Mouse (Mus musculus): ENCODE measurements around the gene Tmprss2. TPM values are rescaled to one million over a fixed set of nuclear protein-coding genes. Genes with fewer than 3 reads are reported as not detected.
"Not testable (repeated sequence)": the region's sequence is repeated elsewhere in the genome, so short reads cannot be mapped to it uniquely, and the experiment has no call there.

Gene Tmprss2
- polyA plus RNA-seq, 1 experiment from 2014 or later = 0.55 TPM

- no peaks in the 10 kb centered on the region for H3K36me3 ChIP-seq (replicated peaks)
- peaks cover 15% of the 10 kb centered on the region for H3K4me1 ChIP-seq
- no peak overlapping the region for H3K4me3 ChIP-seq
- H3K27ac ChIP-seq (replicated peaks) = no peak overlapping the region
- peaks cover 72% of the 10 kb centered on the region for H3K27me3 ChIP-seq (replicated peaks; ENCODE audit: low read depth, poor library complexity, severe bottlenecking)
- H3K9me3 ChIP-seq = no peaks in the 10 kb centered on the region
- WGBS = 72% methylated on average over 2 of the region's 2 CpGs
- no peak for DNase-seq (ENCODE audit: low spot score)
These were observed 1.3 kb downstream of the Tmprss2 start for GRCm38 (mm10) chr16:97609676-97610075.

GRCm38 (mm10) chr16:97607956-97608355 is 3.0 kb downstream of the Tmprss2 start:
- Histone ChIP-seq H3K36me3 (replicated peaks) (no peaks in the 10 kb centered on the region), H3K27me3 (replicated peaks; ENCODE audit: low read depth, poor library complexity, severe bottlenecking) (peaks cover 60% of the 10 kb centered on the region), H3K4me1 (peaks cover 15% of the 10 kb centered on the region), H3K4me3 (no peak overlapping the region), H3K9me3 (no peaks in the 10 kb centered on the region), H3K27ac (replicated peaks) (no peak overlapping the region)
- no peak for DNase-seq (ENCODE audit: low spot score)
- 91% methylated on average over 1 of the region's 1 CpGs for WGBS

- 75% methylated on average over 2 of the region's 2 CpGs for WGBS
- Histone ChIP-seq H3K9me3 (no peaks in the 10 kb centered on the region), H3K4me3 (no peak overlapping the region), H3K4me1 (peaks cover 15% of the 10 kb centered on the region), H3K27me3 (replicated peaks; ENCODE audit: low read depth, poor library complexity, severe bottlenecking) (peaks cover 49% of the 10 kb centered on the region), H3K36me3 (replicated peaks) (no peaks in the 10 kb centered on the region), H3K27ac (replicated peaks) (no peak overlapping the region)
- no peak for DNase-seq (ENCODE audit: low spot score)
These were observed 4.2 kb downstream of the Tmprss2 start for GRCm38 (mm10) chr16:97606829-97607228.

- 86% methylated on average over 9 of the region's 9 CpGs for WGBS
- H3K36me3 ChIP-seq (replicated peaks) = no peaks in the 10 kb centered on the region
- no peaks in the 10 kb centered on the region for H3K9me3 ChIP-seq
- H3K27me3 ChIP-seq (replicated peaks; ENCODE audit: low read depth, poor library complexity, severe bottlenecking) = peaks cover 42% of the 10 kb centered on the region
- no peak overlapping the region for H3K4me3 ChIP-seq
- H3K4me1 ChIP-seq = peaks cover 11% of the 10 kb centered on the region
- no peak overlapping the region for H3K27ac ChIP-seq (replicated peaks)
- no peak for DNase-seq (ENCODE audit: low spot score)
These were observed 4.9 kb downstream of the Tmprss2 start for GRCm38 (mm10) chr16:97605957-97606721.

- WGBS = 83% methylated on average over 1 of the region's 1 CpGs
- peaks cover 3% of the 10 kb centered on the region; the same call in 1 of the 2 replicates for H3K27me3 ChIP-seq (replicated peaks; ENCODE audit: low read depth, poor library complexity, severe bottlenecking)
- no peak overlapping the region for H3K4me3 ChIP-seq
- no peak overlapping the region for H3K27ac ChIP-seq (replicated peaks)
- H3K4me1 ChIP-seq = no peaks in the 10 kb centered on the region
- H3K9me3 ChIP-seq = no peaks in the 10 kb centered on the region
- no peak for DNase-seq (ENCODE audit: low spot score)
- H3K36me3 ChIP-seq (replicated peaks) = no peaks in the 10 kb centered on the region
These were observed 8.7 kb downstream of the Tmprss2 start for GRCm38 (mm10) chr16:97602256-97602655.

- WGBS = 83% methylated on average over 2 of the region's 2 CpGs
- Histone ChIP-seq H3K36me3 (replicated peaks) (no peaks in the 10 kb centered on the region), H3K4me3 (no peak overlapping the region), H3K27me3 (replicated peaks; ENCODE audit: low read depth, poor library complexity, severe bottlenecking) (no peaks in the 10 kb centered on the region), H3K9me3 (no peaks in the 10 kb centered on the region), H3K27ac (replicated peaks) (no peak overlapping the region), H3K4me1 (no peaks in the 10 kb centered on the region)
- DNase-seq (ENCODE audit: low spot score) = no peak
These were observed 10.4 kb downstream of the Tmprss2 start for GRCm38 (mm10) chr16:97600591-97600990.

GRCm38 (mm10) chr16:97598046-97598445 is 12.9 kb downstream of the Tmprss2 start:
- no peak overlapping the region for H3K4me3 ChIP-seq
- H3K9me3 ChIP-seq = no peaks in the 10 kb centered on the region
- 88% methylated on average over 2 of the region's 2 CpGs for WGBS

GRCm38 (mm10) chr16:97593816-97594509 is 17.0 kb downstream of the Tmprss2 start:
- no peaks in the 10 kb centered on the region for H3K27me3 ChIP-seq (replicated peaks; ENCODE audit: low read depth, poor library complexity, severe bottlenecking)
- no peak overlapping the region for H3K27ac ChIP-seq (replicated peaks)
- H3K4me1 ChIP-seq = no peaks in the 10 kb centered on the region
- H3K36me3 ChIP-seq (replicated peaks) = no peaks in the 10 kb centered on the region
- H3K9me3 ChIP-seq = no peaks in the 10 kb centered on the region
- 73% methylated on average over 4 of the region's 4 CpGs for WGBS
- no peak for DNase-seq (ENCODE audit: low spot score)
- no peak overlapping the region for H3K4me3 ChIP-seq

More at GRCm38 (mm10) chr16:97598046-97598445, 12.9 kb downstream of the Tmprss2 start:
- H3K36me3 ChIP-seq (replicated peaks) = no peaks in the 10 kb centered on the region
- H3K27ac ChIP-seq (replicated peaks) = no peak overlapping the region
- H3K4me1 ChIP-seq = no peaks in the 10 kb centered on the region
- no peak for DNase-seq (ENCODE audit: low spot score)
- H3K27me3 ChIP-seq (replicated peaks; ENCODE audit: low read depth, poor library complexity, severe bottlenecking) = no peaks in the 10 kb centered on the region

- peak; percentile 81 for DNase-seq (ENCODE audit: low spot score)
- Histone ChIP-seq H3K36me3 (replicated peaks) (no peaks in the 10 kb centered on the region), H3K9me3 (no peaks in the 10 kb centered on the region), H3K4me1 (no peaks in the 10 kb centered on the region), H3K27me3 (replicated peaks; ENCODE audit: low read depth, poor library complexity, severe bottlenecking) (no peaks in the 10 kb centered on the region), H3K4me3 (no peak overlapping the region), H3K27ac (replicated peaks) (no peak overlapping the region)
- 39% methylated on average over 1 of the region's 1 CpGs for WGBS
These were observed 17.9 kb downstream of the Tmprss2 start for GRCm38 (mm10) chr16:97593057-97593456.

GRCm38 (mm10) chr16:97591512-97591911 is 19.5 kb downstream of the Tmprss2 start:
- Histone ChIP-seq H3K27ac (replicated peaks) (no peak overlapping the region), H3K27me3 (replicated peaks; ENCODE audit: low read depth, poor library complexity, severe bottlenecking) (no peaks in the 10 kb centered on the region), H3K4me3 (no peak overlapping the region), H3K4me1 (no peaks in the 10 kb centered on the region), H3K36me3 (replicated peaks) (no peaks in the 10 kb centered on the region), H3K9me3 (no peaks in the 10 kb centered on the region)
- 86% methylated on average over 2 of the region's 2 CpGs for WGBS
- DNase-seq (ENCODE audit: low spot score) = no peak

- H3K27ac ChIP-seq (replicated peaks); DNase-seq (ENCODE audit: low spot score); H3K4me3 ChIP-seq; H3K4me1 ChIP-seq; H3K9me3 ChIP-seq; H3K27me3 ChIP-seq (replicated peaks; ENCODE audit: low read depth, poor library complexity, severe bottlenecking); H3K36me3 ChIP-seq (replicated peaks): not testable (repeated sequence)
- 85% methylated on average over 1 of the region's 1 CpGs for WGBS
These were observed 28.1 kb downstream of the Tmprss2 start for GRCm38 (mm10) chr16:97582876-97583275.

- Histone ChIP-seq H3K9me3 (no peaks in the 10 kb centered on the region), H3K27me3 (replicated peaks; ENCODE audit: low read depth, poor library complexity, severe bottlenecking) (no peaks in the 10 kb centered on the region), H3K4me1 (no peaks in the 10 kb centered on the region), H3K27ac (replicated peaks) (no peak overlapping the region), H3K36me3 (replicated peaks) (no peaks in the 10 kb centered on the region), H3K4me3 (no peak overlapping the region)
- DNase-seq (ENCODE audit: low spot score) = no peak
- 55% methylated on average over 1 of the region's 1 CpGs for WGBS
These were observed 41.6 kb downstream of the Tmprss2 start for GRCm38 (mm10) chr16:97569426-97569825.

GRCm38 (mm10) chr16:97568662-97569061 is 42.3 kb downstream of the Tmprss2 start:
- WGBS = 67% methylated on average over 9 of the region's 9 CpGs

More at GRCm38 (mm10) chr16:97568662-97569061, 42.3 kb downstream of the Tmprss2 start:
- no peaks in the 10 kb centered on the region for H3K4me1 ChIP-seq
- H3K9me3 ChIP-seq = no peaks in the 10 kb centered on the region
- peak; percentile 31 for DNase-seq (ENCODE audit: low spot score)
- H3K36me3 ChIP-seq (replicated peaks) = no peaks in the 10 kb centered on the region
- no peak overlapping the region for H3K27ac ChIP-seq (replicated peaks)
- H3K4me3 ChIP-seq = no peak overlapping the region
- no peaks in the 10 kb centered on the region for H3K27me3 ChIP-seq (replicated peaks; ENCODE audit: low read depth, poor library complexity, severe bottlenecking)

Data from embryonic facial prominence, embryonic 10.5 days (tissue).